Mouse (Mus musculus) left cerebral cortex, postnatal 4 days (tissue): ENCODE measurements around the gene Abi3. TPM values are rescaled to one million over a fixed set of nuclear protein-coding genes. Genes with fewer than 3 reads are reported as not detected.

ENCODE experiments used
- DNase-seq: peaks from one replicate; pipeline ENCODE4 v3.0.0-alpha.2; 2022
- intact Hi-C: fragments of 180-260 bp; cut with DNase I; formaldehyde crosslinking; loops from one replicate; pipeline ENCODE4 v1.15.1; 2025
- total RNA-seq, 2 experiments: library from RNA; stranded (reverse); gene quantifications; 2 replicates each; pipeline ENCODE4 v1.2.3; 2021

The Abi3 gene
- total RNA-seq, 2 experiments from 2014 or later: 1.5 to 1.9 TPM

DNA sequence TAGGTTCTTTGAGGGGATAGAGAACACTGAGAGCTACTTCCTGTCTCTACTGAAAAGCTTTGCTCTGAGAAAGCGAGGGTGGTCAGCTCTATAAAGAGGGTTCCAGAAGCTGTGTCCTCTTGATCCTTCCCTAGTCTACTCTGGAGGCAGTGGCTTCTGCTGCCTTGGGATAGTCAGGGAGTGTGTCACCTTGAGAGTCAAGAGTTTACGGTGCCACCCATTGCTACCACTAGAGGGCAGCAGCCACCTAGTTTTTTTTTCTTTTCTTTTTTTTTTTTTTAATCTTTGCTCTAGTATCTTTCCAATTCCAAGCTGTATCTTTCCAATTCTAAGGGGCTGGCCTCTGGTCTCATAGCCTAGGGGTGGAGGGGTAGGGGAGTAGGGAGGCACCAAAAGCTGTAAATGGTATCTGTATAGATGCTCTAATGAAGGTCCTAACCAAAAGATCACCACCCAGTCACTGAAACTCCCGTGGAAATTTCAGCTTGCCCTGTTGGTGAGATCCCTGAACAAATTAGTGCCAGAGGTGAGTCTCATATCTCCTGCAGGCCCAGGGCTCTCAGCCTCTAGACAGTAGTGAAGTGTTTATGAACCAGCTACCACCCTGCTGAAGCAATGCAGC, 14.7 kb downstream of the Abi3 start:
- intact Hi-C loops: loop anchor here (2.0 kb wide), 1 partner anchor 29 kb away; no protein-coding TSS in a partner anchor

DNA sequence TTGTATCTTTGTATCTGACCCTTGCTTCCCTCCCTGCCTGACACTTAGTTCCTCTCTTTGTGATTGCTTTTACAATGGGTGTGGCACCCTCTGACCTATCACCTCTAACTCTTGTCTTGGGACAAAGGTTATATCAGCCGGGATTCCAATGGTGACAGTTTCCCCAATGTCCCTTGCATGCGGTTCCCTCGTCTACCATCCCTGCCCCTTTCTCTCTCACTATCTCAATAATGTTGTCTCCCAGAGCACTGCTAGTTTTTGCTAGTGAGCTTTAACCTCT, 15.2 kb downstream of the Abi3 start:
- no peak for DNase-seq
- intact Hi-C loops: loop anchor here (2.0 kb wide), 1 partner anchor 30 kb away; no protein-coding TSS in a partner anchor

More for the DNA sequence above, 14.7 kb downstream of the Abi3 start:
- DNase-seq: peak; percentile 64

DNA sequence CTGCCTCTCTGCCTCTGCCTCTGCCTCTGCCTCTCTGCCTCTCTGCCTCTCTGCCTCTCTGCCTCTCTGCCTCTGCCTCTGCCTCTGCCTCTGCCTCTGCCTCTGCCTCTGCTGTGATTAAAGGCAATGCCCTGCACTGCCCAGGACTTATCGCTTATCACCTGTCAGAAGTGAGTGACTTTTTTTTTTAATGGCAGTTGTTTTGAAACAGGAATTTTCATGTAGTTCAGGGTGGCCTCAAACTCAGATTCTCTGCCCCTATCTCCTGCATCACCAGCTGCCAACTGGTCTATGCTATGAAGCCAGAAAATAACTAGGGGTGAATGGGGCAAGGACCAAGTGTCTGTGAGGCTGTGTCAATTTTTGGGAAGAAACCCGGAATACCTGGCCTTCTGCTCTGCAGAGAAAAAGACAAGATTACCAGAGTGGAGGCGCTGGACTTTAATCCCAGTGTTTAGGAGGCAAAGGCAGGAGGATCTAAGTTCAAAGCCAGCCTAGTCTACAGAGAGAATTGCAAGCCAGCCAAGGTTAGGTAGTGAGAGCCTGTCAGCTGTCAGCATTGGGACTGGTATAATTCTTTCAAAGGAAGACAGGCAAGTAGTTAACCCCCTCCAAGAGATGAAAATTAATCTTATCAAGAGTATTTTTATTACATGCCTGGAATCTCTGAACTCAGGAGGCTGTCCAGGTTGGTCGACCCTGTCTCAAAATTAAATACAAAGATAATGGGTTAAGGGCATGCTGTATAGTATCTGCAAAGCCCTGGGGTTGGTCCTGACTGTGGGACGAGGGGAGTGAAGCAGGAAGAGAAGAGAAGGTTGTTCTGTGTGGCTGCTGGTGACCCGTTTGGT, 15.7 kb downstream of the Abi3 start:
- DNase-seq: no peak
- intact Hi-C loops: loop anchor here (2.0 kb wide), 1 partner anchor 30 kb away; no protein-coding TSS in a partner anchor

GRCm38 (mm10) chr11:95825625-95826024, 16.7 kb downstream of the Abi3 start:
- no peak for DNase-seq
- intact Hi-C loops: loop anchor here (2.0 kb wide), 1 partner anchor 31 kb away; no protein-coding TSS in a partner anchor

DNA sequence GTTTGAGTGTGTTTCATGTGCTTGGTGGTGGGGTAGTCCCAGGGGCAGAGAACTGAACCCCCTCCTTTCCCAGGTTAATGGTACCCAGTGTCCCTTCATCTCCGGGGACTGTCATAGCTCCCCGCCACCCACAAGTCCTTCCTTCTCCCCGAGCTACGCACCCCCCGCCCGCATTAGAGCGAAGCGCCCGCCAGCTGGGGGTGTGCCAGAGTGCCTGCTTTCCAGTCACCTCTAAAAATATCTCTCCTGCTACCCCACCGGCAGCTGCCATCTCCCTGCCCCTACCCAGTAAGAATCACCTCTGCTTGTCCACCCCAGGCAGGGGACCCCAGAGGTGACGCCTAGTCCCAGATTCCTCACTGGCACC, 17.4 kb downstream of the Abi3 start:
- DNase-seq: peak; percentile 54
- intact Hi-C loops: no loop called here

DNA sequence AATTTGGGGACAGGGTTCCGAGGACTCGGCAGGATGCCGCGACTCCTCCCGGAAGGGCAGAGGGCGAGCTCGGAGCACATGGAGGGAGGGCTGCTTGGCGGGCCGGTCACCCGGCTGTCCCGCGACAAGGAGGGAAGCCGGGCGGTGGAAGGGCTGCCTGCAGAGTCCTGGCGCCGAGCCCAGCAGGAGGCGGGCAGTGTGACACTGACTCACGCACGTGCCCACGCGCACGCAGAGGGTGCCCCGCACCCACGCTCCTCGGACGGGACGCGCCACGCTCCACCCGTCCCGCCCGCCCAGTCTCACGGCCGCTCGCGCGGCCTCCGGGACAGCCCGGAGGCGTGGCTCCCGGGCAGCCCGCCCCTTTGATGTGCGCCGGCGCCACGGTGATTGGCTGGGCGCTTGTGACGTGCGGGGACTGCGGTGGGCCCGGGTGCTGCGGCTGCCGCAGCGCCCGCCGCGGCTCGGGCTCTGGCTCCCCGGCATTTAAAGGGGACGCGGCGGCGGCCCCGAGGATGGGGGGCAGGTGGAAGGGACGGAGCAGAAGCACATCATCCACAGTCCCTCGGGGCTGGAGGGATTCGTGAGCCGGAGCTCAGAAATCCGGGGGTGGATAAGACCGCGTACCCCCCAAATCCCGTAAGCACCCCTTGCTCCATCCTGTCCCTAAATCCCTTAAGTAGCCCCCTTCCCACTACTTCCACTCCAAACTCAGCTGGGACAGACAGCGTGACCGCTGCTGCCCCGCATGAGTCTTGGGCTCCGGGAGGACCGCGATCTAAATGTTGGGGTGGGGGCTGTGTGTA, 18.0 kb downstream of the Abi3 start, which contains the start of gene Phospho1:
TSS of gene Phospho1 (plus strand) at position 429 of the 806 bp plus-strand sequence.
- intact Hi-C loops: no loop called here
- peak; percentile 92 for DNase-seq

DNA sequence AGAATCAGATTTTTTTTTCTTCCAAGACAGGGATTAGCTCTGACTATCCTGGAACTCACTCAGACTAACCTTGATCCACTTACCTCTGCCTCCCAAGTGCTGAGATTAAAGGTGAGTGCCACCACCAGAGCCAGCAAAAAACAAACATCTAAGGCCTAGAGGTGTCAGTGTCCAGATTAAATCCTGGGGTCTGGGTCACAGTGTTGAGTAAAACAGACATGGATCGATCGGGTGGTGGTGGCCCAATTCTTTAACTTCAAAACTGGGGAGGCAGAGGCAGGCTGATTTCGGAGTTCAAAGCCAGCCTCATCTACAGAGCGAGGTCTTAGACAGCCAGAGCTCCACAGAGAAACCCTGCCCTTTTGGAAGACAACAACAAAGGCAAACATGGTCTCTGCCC, 19.8 kb downstream of the Abi3 start:
- intact Hi-C loops: no loop called here
- no peak for DNase-seq

- intact Hi-C loops: no loop called here
- DNase-seq: no peak
Observed at GRCm38 (mm10) chr11:95821511-95821910, 20.8 kb downstream of the Abi3 start.

- DNase-seq: no peak
- intact Hi-C loops: no loop called here
Observed at GRCm38 (mm10) chr11:95819138-95819537, 23.1 kb downstream of the Abi3 start.

DNA sequence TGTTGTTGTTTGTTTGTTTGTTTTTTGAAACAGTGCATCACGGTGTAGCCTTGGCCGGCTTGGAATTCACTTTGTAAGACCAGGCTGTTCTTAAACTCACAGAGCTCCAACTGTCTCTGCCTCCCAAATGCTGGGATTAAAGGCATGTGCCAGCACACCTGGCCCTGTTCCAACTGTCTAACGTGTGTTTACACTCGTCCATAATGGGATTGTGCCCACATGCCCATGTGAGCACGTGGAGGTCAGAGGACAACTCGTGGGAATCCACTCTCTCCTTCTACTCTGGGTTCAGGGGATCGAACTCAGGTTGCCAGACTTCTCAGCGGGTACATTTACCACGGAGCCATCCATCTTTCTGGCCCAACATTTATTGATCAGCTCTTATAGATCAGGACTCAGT, 26.9 kb downstream of the Abi3 start:
- no peak for DNase-seq
- intact Hi-C loops: no loop called here

- no peak for DNase-seq
- intact Hi-C loops: no loop called here
Observed at GRCm38 (mm10) chr11:95814857-95815256, 27.4 kb downstream of the Abi3 start.

DNA sequence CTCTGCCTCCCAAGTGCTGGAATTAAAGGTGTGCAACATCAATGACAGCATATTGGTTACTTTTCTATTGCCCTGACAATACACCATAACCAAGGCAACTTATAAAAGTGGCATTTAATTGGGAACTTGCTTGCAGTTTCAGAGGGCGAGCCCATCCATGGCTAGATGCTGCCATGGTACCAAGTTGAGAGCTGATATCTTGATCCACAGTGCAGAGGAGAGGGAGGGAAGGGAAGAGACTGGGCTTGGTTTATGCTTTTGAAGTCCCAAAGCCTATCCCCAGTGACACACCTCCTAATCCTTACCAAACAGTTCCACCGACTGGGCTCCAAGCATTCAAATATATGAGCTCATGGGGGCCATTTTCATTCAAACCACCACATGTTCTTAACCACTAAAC, 28.2 kb downstream of the Abi3 start:
- DNase-seq: no peak
- intact Hi-C loops: no loop called here

DNA sequence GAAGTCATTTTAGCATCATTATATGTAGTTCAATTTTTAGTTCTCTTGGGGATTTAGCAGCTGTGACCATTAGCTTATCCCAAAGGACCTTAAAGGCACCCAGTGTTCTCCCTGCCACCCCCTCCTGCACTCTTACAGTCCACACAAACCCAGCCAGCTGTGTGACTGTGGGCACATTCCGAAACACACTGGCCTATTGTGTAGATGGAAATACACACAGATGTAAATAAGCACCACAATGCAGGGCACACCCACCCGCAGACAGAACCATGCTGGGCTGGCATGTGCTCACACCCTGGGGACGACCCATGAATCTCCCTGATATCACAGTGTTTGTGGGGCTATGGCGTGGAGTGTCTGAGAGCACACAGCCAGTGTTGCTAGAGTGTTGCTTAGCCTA, 30.1 kb downstream of the Abi3 start:
- no peak for DNase-seq
- intact Hi-C loops: no loop called here

DNA sequence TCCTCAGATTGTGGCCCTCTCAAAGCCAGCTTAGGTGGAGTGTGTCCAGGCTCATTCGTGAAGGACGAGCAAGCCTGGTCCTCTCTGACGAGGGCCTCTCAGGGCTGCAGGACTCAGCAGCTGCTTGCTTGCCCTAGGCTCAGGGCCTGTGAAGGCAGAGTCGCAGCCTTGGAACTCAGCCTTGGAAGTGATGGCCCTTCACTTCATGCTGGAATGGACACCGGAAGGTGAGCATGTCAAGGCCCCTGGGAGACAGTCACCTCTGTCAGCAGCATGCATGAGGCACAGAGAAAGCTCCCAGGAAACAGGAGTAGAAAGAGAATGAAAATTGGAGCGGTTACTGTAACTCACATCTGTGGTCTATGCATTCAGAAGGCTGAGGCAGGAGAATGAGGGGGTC, 30.5 kb downstream of the Abi3 start:
- DNase-seq: no peak
- intact Hi-C loops: no loop called here

DNA sequence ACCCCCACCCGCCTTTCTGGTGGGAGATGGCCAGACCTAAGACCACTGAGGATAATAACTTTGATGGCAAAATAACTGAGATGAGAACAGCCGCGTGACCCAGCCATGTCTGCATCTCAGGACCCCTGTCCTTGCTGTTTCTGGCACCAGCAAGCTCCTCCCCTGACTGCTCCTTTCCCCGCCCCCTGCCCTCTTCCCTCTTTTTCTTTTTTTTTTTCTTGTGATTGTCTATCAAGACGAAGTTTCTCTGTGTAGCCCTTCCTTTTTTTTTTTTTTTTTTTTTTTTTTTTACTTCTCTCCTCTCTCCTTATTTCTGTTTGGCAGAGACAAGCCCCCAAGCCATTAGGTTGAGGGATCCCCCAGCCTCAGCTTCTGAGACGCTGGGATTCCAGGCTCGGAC, 31.4 kb downstream of the Abi3 start:
- intact Hi-C loops: no loop called here
- no peak for DNase-seq

DNA sequence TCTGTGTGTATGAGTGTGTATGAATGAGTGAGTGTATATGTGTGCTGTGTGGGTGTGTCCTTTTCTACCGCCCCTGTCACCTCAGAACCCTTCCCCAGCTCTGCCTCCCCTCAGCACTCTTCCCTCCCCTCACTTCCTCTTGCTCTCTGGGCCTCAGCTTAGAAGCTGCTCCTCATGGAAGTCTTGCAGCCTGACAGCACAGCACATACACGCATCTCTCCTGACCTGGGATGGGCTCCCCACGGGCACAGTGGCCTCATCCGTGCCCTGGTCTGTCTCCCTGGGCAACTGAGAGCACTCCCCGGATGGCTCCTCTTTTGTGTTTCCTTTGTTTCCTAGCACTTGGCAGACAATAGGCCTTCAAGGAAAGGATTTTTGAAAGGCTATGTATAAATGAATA, 32.7 kb downstream of the Abi3 start:
- intact Hi-C loops: no loop called here
- DNase-seq: no peak

DNA sequence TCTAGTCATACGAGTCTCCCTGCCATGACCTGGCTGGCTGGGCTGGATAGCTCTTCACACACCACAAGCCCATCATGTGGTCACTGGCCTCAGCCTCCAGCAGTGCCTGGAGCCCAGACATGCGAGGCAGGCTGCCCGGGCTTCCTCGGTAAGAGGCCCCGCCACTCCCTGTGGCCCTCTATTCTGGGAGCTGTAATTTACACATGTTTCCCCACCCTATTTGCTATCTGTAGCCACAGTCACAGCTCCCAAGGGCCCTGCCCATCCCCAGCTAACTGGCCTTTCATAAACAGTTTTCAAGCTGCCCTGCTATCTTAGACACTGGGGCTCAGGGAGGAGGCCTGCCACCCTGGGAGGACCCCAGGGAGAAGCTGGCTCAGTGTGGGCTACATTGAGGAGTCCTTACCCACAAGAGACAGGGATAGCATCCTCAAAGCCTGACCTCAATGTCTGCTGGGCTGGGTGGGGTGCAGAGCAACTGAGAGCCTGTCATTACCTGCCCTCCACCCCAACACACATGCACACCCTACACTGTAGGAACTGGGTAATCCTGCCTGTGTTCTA, 33.7 kb downstream of the Abi3 start:
- intact Hi-C loops: no loop called here
- DNase-seq: no peak

DNA sequence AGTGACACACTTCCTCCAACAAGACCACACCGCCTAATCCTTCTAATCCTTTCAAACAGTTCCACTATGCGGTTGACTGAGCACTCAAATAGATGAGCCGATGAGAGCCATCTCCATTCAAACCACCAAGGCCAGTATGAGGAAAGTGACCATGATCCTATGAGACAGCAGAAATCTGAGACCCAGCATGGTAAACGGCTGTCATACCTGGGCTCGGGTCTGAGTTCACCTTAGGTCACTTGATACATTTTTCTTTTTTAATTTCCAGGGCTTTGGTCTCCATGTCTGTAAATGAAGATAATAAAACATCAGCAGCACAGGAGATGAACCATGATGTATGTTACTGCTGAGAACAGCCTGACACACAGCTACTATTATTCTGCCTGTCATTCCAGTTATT, 34.4 kb downstream of the Abi3 start:
- intact Hi-C loops: no loop called here
- no peak for DNase-seq

- intact Hi-C loops: no loop called here
- DNase-seq: no peak
Observed at GRCm38 (mm10) chr11:95805527-95805926, 36.7 kb downstream of the Abi3 start.

DNA sequence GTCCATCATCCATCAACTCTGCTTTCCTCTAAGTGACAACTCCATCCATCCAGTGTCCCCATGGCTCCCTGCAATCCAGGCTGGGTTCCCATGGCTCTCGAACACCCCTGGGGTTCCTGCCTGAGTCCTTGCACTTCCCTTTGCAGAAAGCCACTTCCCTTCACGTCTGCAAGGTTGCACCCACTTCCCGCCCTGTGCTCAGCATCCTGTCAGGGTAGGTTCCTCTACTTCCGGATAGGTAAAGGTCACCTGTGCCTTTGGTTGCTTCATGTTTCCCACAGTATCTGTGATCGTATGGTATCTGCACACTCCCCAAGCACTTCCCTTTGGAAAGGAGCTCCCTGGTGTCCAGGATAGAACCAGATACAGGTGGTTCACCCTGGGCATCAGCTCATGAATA, 37.3 kb downstream of the Abi3 start:
- no peak for DNase-seq
- intact Hi-C loops: no loop called here

DNA sequence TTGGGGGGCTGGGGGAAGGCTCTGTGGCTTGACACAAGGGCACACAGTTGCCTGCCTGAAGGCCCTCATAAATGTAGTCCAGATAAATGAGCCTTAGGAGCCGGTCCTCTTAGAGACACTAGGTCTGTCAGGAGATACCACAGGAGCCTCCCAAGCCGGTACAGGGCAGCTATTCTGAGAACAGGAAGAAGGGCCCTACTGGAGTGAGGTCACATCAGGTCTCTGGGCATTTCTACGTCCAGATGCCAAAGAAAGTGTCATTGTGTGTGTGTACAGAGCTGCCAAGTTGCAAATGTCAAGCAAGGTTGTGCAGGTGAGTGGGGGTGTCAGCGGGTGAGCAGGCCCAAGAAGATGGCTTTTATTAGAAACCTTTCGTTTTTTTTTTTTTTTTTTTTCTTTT, 46.7 kb downstream of the Abi3 start:
- DNase-seq: no peak
- intact Hi-C loops: no loop called here
